Mouse (Mus musculus): ENCODE data around the gene Otx2.

Gene Otx2

DNA sequence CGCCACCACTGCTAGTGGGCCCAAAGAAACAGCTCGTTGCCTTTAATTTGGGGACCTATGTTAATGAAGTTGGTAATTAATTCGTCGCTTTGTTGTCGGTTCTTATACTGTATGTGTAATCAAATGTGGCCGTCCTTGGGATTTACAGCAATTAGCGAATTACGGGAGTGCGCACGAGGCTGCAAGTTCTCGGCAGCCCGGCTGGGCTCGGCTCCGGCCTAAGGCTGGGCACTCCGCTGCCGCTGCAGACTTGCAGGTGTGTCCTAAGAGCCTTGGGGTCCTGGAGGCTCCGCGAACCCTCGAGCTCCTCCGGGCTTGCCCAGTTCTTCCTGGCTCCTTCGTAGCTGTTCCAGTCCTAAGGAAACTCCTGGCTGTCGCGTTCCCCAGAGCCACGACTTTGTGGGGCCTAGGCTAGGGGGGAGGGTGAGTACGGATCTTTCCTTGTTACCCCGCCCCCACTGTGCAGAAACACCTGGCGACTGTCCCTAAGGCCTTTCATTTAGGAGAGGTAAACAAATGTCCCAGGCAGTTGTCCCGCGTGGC, 4.8 kb downstream of the Otx2 start:
- DNase-seq (ENCODE audit: low read depth, low spot score), result no peak

- DNase-seq (ENCODE audit: low read depth, low spot score), result no peak
These were observed 5.6 kb downstream of the Otx2 start for GRCm38 (mm10) chr14:48668051-48668481.

DNA sequence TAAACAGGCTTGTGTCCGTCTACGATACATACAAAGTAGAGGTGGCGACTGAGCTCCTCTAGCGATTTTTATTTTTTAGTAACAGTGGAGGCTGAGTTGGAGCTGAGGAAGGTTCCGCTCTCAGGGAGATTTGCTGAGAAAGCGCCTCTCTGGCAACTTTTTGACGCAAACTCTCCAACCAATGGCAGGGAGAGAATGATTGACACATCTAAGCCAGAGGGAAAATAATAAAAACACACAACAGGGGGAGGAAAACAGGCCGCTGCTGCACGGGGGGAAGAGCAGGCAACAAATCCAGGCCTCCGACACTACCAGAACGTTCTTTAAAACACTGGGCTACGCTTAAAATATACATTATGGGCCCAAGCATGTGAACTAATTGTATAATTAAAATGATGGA, 6.2 kb downstream of the Otx2 start:
- no peak for DNase-seq (ENCODE audit: low read depth, low spot score)

DNA sequence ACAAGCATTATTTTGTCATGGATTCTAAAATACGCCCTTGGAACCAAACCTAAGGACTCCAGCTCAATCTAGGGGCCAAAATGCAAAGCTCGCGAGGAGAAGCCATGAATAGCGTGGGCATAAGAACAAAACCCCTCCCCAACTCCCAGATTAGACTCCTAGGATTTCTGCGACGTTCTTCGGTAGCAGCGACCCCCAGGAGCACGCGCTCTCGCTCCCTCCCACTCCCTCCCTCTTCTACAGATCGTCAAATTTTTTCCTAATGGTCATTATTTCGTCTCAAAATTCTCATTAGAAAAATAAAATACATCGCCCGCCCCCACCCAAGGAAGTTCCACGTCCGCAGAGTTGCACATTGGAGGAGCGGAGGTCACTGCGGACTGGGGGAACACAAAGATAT, 6.8 kb downstream of the Otx2 start:
- no peak for DNase-seq (ENCODE audit: low read depth, low spot score)

- DNase-seq (ENCODE audit: low read depth, low spot score), result no peak
These were observed 7.6 kb downstream of the Otx2 start for GRCm38 (mm10) chr14:48665816-48666661.

- no peak for DNase-seq (ENCODE audit: low read depth, low spot score)
These were observed 8.5 kb downstream of the Otx2 start for GRCm38 (mm10) chr14:48664841-48665815.

DNA sequence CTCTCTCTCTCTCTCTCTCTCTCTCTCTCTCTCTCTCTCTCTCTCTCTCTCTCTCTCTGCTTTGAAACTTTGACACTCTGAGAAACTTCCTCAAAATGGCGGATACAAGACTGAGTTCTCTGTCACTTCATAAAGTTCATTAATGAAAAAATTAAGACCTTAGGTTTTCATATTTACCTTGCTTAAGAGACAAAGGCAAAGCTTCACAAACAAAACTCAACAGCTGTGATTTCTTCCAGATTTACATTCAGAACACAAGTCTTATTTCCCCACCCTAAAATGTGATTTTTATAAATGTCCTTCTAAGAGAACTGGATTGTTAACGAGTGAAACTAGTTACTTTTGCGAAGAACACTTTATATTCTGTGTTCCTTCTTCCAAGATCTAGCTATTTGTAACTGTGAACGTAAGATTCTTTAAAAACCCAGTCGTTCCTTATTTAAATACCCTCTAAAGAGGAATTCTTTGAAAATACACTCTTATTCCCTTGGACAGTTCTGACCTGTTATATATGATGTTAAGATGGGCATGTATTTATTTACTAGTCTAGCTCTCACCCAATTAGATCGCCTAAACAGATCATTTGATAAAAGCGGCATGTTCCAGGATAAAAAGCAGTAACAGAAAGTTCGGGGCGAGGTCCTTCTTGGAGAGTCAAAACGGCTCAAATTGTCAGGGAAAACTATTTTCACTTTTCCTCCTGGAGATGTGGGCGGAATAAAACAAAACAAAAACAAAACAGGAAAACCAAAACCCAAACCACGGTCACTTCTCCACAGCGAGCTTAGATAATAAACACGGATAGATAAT, 9.4 kb downstream of the Otx2 start:
- DNase-seq (ENCODE audit: low read depth, low spot score), result no peak

GRCm38 (mm10) chr14:48663531-48663930, 10.1 kb downstream of the Otx2 start:
- no peak for DNase-seq (ENCODE audit: low read depth, low spot score)

DNA sequence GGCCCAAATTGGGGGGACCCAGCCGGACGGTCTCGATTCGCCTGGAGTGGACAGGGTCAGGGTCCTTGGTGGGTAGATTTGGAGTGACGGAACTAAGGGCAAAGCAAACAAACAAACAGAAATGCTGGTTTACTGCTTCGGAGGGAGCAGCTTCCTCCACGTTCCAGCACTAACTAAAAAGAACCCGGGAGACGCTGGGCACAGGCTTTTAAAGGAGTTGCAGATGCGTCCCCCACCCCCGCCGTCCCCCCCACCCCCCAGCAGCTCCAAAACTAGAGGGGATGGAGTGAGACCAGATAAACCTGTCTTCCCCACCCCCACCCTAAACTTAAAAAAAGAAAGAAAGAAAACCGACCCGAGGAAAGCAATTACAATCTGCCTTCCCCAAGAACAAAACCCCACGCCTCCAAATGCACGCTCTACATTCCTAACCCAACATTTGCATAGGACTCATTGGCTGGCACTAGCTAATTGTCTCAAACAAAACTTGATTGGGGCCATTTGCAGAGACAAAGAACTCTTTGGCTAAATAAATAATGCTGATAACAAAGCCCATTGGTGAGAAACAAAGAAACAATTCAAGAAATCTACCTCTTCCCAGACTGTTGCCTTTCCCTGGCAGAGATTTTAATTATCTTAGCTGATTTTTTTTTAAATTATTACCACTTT, 10.9 kb downstream of the Otx2 start:
- no peak for DNase-seq (ENCODE audit: low read depth, low spot score)

- DNase-seq (ENCODE audit: low read depth, low spot score), result no peak
These were observed 11.7 kb downstream of the Otx2 start for GRCm38 (mm10) chr14:48661646-48662567.

- no peak for DNase-seq (ENCODE audit: low read depth, low spot score)
These were observed 12.5 kb downstream of the Otx2 start for GRCm38 (mm10) chr14:48661151-48661550.

DNA sequence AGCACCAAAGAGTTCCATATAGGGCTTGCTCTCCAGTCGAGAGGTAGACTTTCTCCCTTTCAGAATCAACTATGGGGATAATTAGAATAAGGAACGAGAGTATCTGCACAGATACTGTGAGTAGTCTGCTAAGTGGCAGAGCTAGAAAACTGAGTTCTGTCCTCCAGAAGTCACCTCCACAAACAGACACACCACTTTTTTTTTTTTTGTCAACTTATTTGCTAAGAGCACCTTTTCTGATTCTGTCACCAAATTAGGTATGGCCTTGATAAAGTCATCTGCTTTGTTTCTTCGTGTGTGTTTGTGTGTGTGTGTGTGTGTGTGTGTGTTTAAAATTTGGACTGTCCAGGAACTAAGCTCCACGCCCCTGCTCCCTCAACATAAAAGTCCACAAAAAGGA, 13.0 kb downstream of the Otx2 start:
- DNase-seq (ENCODE audit: low read depth, low spot score), result no peak

DNA sequence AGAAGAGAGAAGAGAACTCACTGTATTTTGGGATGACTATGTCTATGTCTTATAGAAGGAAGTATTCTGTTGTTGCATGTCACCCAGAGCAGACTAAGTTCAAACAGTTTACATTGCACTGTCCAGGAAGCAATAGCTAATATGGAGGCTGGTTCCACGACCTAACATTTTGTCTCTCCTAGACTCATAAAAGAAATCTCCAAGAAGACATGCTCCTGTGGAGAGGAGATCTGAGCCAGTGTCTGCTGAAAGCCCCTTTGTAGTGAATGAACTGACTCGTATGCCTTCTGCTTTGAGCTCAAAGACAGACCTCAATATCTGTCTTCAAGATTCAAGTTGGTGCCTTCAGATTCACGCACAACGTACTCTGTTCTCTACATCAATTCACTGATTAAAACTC, 14.0 kb downstream of the Otx2 start:
- DNase-seq (ENCODE audit: low read depth, low spot score), result no peak

DNA sequence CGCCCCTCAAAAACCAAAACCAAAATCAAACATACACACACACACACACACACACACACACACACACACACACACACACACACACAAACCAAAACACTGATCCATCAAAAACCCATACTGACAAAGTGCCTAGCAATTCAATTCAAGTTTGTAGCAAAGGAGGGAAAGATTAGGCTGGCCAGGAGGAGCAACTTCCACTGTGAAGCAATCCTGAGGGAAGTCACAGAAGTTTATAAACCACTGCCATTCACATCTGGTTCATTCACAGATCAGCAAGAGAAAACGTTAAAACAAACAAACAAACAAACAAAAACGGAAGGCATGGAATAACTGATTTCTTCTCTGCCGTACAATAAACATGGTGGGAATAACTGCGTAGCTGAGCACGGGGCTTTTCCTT, 16.4 kb downstream of the Otx2 start:
- no peak for DNase-seq (ENCODE audit: low read depth, low spot score)

- no peak for DNase-seq (ENCODE audit: low read depth, low spot score)
These were observed 16.9 kb downstream of the Otx2 start for GRCm38 (mm10) chr14:48656711-48657110.

- no peak for DNase-seq (ENCODE audit: low read depth, low spot score)
These were observed 17.6 kb downstream of the Otx2 start for GRCm38 (mm10) chr14:48655792-48656550.

DNA sequence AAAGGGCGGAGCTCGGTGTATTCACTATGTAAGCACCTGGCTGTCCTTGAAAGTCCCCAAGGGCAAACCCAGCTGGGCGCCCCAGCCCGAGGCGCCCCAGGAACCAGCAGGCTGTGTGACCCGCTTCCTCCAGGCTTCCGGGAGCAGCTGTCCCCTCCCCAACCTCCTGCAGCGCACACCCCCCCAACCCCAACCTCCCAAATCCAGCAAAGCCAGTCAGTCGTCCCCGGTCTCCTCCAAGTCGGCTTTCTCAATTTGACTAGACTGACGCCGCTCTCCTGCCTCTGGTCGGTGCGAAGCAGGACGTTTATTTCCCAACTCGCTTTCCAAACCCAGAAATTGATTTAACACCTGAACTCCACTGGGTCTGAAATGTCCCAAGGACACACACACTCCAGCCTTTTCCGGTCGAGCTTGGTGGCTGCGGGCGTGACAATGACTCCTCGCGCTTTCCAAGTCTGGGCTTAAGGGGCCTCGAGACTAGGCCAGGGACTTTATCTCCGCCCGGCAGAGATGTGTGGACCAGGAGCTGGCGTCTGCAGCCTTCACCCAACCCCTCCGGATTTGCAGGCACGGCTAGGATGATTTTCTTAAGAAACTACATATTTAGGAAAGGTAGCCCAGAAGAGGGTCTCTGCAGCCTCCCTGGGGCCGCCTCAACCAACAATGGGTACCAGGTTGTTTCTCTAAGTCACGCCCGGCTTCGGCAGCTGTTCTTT, 18.4 kb downstream of the Otx2 start:
- DNase-seq (ENCODE audit: low read depth, low spot score), result no peak

DNA sequence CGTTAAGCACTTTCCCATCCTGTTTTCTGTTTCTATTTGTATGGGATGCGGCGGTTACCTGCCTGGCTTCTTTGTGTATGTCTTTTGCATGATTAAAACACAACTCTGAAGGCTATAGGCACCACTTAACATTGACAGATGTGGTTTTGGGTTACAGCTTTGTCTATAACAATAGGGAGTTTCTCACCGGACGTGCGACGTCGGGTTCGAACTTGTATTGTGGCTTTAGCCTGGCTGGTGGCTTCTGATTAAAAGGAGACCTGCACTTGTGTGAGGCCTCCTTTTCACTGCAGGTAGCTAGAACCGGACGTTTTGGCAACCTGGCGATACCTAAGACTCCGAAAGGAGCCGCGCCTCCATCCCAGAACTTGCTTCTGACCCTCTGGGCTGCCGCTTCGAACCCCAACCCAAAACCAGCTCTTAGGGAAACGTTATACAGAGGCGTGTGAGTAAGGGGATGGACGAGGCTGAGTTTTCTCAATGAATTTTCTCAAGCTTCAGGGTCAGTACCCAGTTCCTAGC, 19.0 kb downstream of the Otx2 start:
- no peak for DNase-seq (ENCODE audit: low read depth, low spot score)
